In genomic region chr6:42380416-42381144, GRCm38 (mm10) we compare ENCODE assay signal across 9 mouse cellular contexts. TPM values are rescaled to one million over a fixed set of nuclear protein-coding genes. Genes with fewer than 3 reads are reported as not detected.
A peak's percentile ranks its signal among the peaks of the same experiment; 100 is the strongest.
DNase-seq lines count a peak whose midpoint lies in the region; ATAC-seq and TF ChIP-seq lines count a peak whose summit lies in the region.
"Had no signal": no experiment of that assay in that cellular context is flagged by ENCODE, and none has a peak within 500 bp of the region (broad histone marks: within the 10 kb centered on the region; RNA-seq: fewer than 3 reads in every experiment).

No protein-coding gene starts in this region.

- POLR2A ChIA-PET in Patski (lab: Charles Lee): no interaction called here

- peak; percentile 58; the same call in 1 of the 2 replicates for TF ChIP-seq CTCF in liver, adult 2 months (IDR thresholded peaks at IDR 0.05; ENCODE audit: low read depth, low read length)
- TF ChIP-seq CTCF in Patski (IDR thresholded peaks at IDR 0.05): peak; percentile 88
- peak; percentile 88 for TF ChIP-seq CTCF in hindbrain, postnatal 0 days (IDR thresholded peaks at IDR 0.05; ENCODE audit: low read depth)

- H3K9ac ChIP-seq in liver, adult 2 months (ENCODE audit: low read depth, low read length): no peak overlapping the region
- no peak overlapping the region for H3K9ac ChIP-seq in liver, embryonic 11.5 days (ENCODE audit: low read depth, low read length)
- H3K9ac ChIP-seq in embryonic facial prominence, embryonic 13.5 days: no peak overlapping the region
- no peak overlapping the region for H3K9ac ChIP-seq in hindbrain, postnatal 0 days (replicated peaks; ENCODE audit: low read length)
- 0 out of 2 replicates have a peak overlapping the region, but pooled peaks have one; percentile 7 for H3K9ac ChIP-seq in midbrain, embryonic 16.5 days (ENCODE audit: low read depth, low read length)

- no peak overlapping the region for H3K4me3 ChIP-seq in liver, adult 2 months (ENCODE audit: insufficient read depth, low read depth, low read length)
- no peak overlapping the region for H3K4me3 ChIP-seq in liver, embryonic 11.5 days (ENCODE audit: low read depth, low read length)
- no peak overlapping the region for H3K4me3 ChIP-seq in embryonic facial prominence, embryonic 13.5 days
- H3K4me3 ChIP-seq in hindbrain, postnatal 0 days (ENCODE audit: low read length): no peak overlapping the region
- H3K4me3 ChIP-seq in midbrain, embryonic 16.5 days (ENCODE audit: low read depth, low read length): no peak overlapping the region
- H3K4me3 ChIP-seq: myocyte had no signal

- ATAC-seq in liver, embryonic 11.5 days (replicated peaks; ENCODE audit: low FRiP score): no peak
- ATAC-seq in Patski: no peak
- no peak for ATAC-seq in embryonic facial prominence, embryonic 13.5 days (ENCODE audit: insufficient number of reproducible peaks, insufficient read depth, low FRiP score, low TSS enrichment, low read depth)
- no peak for ATAC-seq in hindbrain, postnatal 0 days
- peak; percentile 36; the same call in 1 of the 2 replicates for ATAC-seq in midbrain, embryonic 16.5 days

- no peaks in the 10 kb centered on the region for H3K9me3 ChIP-seq in liver, embryonic 11.5 days (ENCODE audit: control insufficient read depth, low read length)
- H3K9me3 ChIP-seq in embryonic facial prominence, embryonic 13.5 days: no peaks in the 10 kb centered on the region
- no peaks in the 10 kb centered on the region for H3K9me3 ChIP-seq in hindbrain, postnatal 0 days (ENCODE audit: low read length)
- H3K9me3 ChIP-seq in midbrain, embryonic 16.5 days (replicated peaks; ENCODE audit: control insufficient read depth, low read length, poor library complexity, severe bottlenecking): no peaks in the 10 kb centered on the region

- H3K4me2 ChIP-seq in liver, embryonic 11.5 days: no peak overlapping the region
- 0 out of 2 replicates have a peak overlapping the region, but pooled peaks have one; percentile 7 for H3K4me2 ChIP-seq in embryonic facial prominence, embryonic 13.5 days
- H3K4me2 ChIP-seq in hindbrain, postnatal 0 days (ENCODE audit: low read depth, low read length): no peak overlapping the region
- peak overlapping the region; percentile 19; the same call in 1 of the 2 replicates for H3K4me2 ChIP-seq in midbrain, embryonic 16.5 days (ENCODE audit: low read length)

- CTCF ChIA-PET in Patski (lab: Charles Lee): interaction anchor here (0.6 to 2.5 kb wide), 5 partner anchors 13 to 32 kb away, joined by 3 to 8 read pairs (median 5); no protein-coding TSS in a partner anchor

- H3K27ac ChIP-seq in liver, adult 2 months (replicated peaks; ENCODE audit: insufficient read depth, low read depth, low read length): no peak overlapping the region
- H3K27ac ChIP-seq in liver, embryonic 11.5 days (ENCODE audit: low read depth, low read length): no peak overlapping the region
- no peak overlapping the region for H3K27ac ChIP-seq in embryonic facial prominence, embryonic 13.5 days
- H3K27ac ChIP-seq in hindbrain, postnatal 0 days: no peak overlapping the region
- H3K27ac ChIP-seq in midbrain, embryonic 16.5 days (ENCODE audit: low read length): no peak overlapping the region

- peaks cover 5% of the 10 kb centered on the region for H3K4me1 ChIP-seq in liver, adult 2 months (ENCODE audit: control insufficient read depth, insufficient read depth, low read length)
- no peaks in the 10 kb centered on the region for H3K4me1 ChIP-seq in liver, embryonic 11.5 days (replicated peaks; ENCODE audit: control insufficient read depth, insufficient read depth, low read length)
- 0 out of 2 replicates have a peak, but pooled peaks cover 3% of the 10 kb centered on the region for H3K4me1 ChIP-seq in embryonic facial prominence, embryonic 13.5 days
- no peaks in the 10 kb centered on the region for H3K4me1 ChIP-seq in hindbrain, postnatal 0 days (ENCODE audit: insufficient read depth, low read length)
- no peaks in the 10 kb centered on the region; the same call in 1 of the 2 replicates for H3K4me1 ChIP-seq in midbrain, embryonic 16.5 days (ENCODE audit: control insufficient read depth, insufficient read depth, low read length)

- H3K36me3 ChIP-seq in liver, adult 2 months (ENCODE audit: control insufficient read depth, insufficient read depth, low read length): no peaks in the 10 kb centered on the region
- no peaks in the 10 kb centered on the region for H3K36me3 ChIP-seq in liver, embryonic 11.5 days (ENCODE audit: control insufficient read depth, insufficient read depth, low read length)
- no peaks in the 10 kb centered on the region for H3K36me3 ChIP-seq in embryonic facial prominence, embryonic 13.5 days
- no peaks in the 10 kb centered on the region for H3K36me3 ChIP-seq in hindbrain, postnatal 0 days (ENCODE audit: insufficient read depth, low read length)
- no peaks in the 10 kb centered on the region for H3K36me3 ChIP-seq in midbrain, embryonic 16.5 days (ENCODE audit: control insufficient read depth, insufficient read depth, low read length)

- WGBS in liver, adult 2 months: 43% methylated on average over 8 of the region's 8 CpGs
- WGBS in liver, embryonic 11.5 days: 22% methylated on average over 8 of the region's 8 CpGs
- 12% methylated on average over 8 of the region's 8 CpGs for WGBS in embryonic facial prominence, embryonic 13.5 days
- WGBS in hindbrain, postnatal 0 days: 4% methylated on average over 8 of the region's 8 CpGs
- 2% methylated on average over 8 of the region's 8 CpGs for WGBS in midbrain, embryonic 16.5 days

- no peaks in the 10 kb centered on the region for H3K27me3 ChIP-seq in liver, adult 2 months (ENCODE audit: control insufficient read depth, insufficient read depth, low read length)
- no peaks in the 10 kb centered on the region for H3K27me3 ChIP-seq in liver, embryonic 11.5 days (replicated peaks; ENCODE audit: control insufficient read depth, insufficient read depth, low read length)
- H3K27me3 ChIP-seq in Patski: no peaks in the 10 kb centered on the region
- no peaks in the 10 kb centered on the region for H3K27me3 ChIP-seq in embryonic facial prominence, embryonic 13.5 days
- no peaks in the 10 kb centered on the region for H3K27me3 ChIP-seq in hindbrain, postnatal 0 days (ENCODE audit: insufficient read depth, low read length)
- no peaks in the 10 kb centered on the region for H3K27me3 ChIP-seq in midbrain, embryonic 16.5 days (ENCODE audit: control insufficient read depth, insufficient read depth, low read depth, low read length)

- intact Hi-C loops in left cerebral cortex, postnatal 36 days (cut with DNase I): loop anchor here (10.0 kb wide), 1 partner anchor 204 kb away; no protein-coding TSS in a partner anchor

- no peak for TF ChIP-seq POLR2A in liver, adult 2 months (IDR thresholded peaks at IDR 0.05; ENCODE audit: extremely low read depth, insufficient read depth, low read length)

- in situ Hi-C loops in Patski (cut with MboI; ENCODE audit: low pct_unique_long_range_greater_than_20kb): loop anchor here (5.0 kb wide), 1 partner anchor 197 kb away; no protein-coding TSS in a partner anchor

- no peaks in the 10 kb centered on the region for H3K79me2 ChIP-seq in liver, adult 2 months (ENCODE audit: control insufficient read depth, insufficient read depth, low read length)

- DNase-seq in liver, adult 2 months (ENCODE audit: extremely low read depth, low read depth, low spot score): peak; percentile 41
- DNase-seq in liver, embryonic 11.5 days (ENCODE audit: low spot score): no peak
- no peak for DNase-seq in Patski (ENCODE audit: low read depth, low spot score)
- peak; percentile 74 for DNase-seq in hindbrain, postnatal 0 days (ENCODE audit: low spot score)
- DNase-seq in frontal cortex, postnatal 14 days (ENCODE audit: low spot score in 2 of 2): no peak
- no peak for DNase-seq in left cerebral cortex, postnatal 36 days (ENCODE audit: low spot score in 2 of 2)

RNA-seq across cellular contexts. Expression of gene Epha1, which starts 7.5 kb away (rescaled TPM):
- 27.6 and 30.9 TPM in 2 replicates for total RNA-seq in liver, adult 2 months (2014; rRNA removed)
- 27.1 and 28.1 TPM in 2 replicates for polyA plus RNA-seq in liver, adult 2 months (2012; rRNA removed)
- 1.1 and 1.4 TPM in 2 replicates for polyA plus RNA-seq in liver, embryonic 11.5 days (2014; fragmentation: Nextera tagmentation; extraction: Ambion mirVana)
- 0.27 TPM for polyA plus RNA-seq in Patski (2021)
- polyA plus RNA-seq in embryonic facial prominence, embryonic 13.5 days (2015; fragmentation: Nextera tagmentation; extraction: Ambion mirVana): 10.5 and 10.8 TPM in 2 replicates
- 0.37 and 0.40 TPM in 2 replicates for total RNA-seq in hindbrain, postnatal 0 days (2014; rRNA removed)
- polyA plus RNA-seq in hindbrain, postnatal 0 days (2015; fragmentation: Nextera tagmentation; extraction: Ambion mirVana): 0.64 and 0.66 TPM in 2 replicates
- polyA plus RNA-seq in midbrain, embryonic 16.5 days (2015; fragmentation: Nextera tagmentation; extraction: Ambion mirVana): 0.47 and 0.94 TPM in 2 replicates
- total RNA-seq in left cerebral cortex, postnatal 36 days (2021): under 1 TPM; 0.18 to 0.30 TPM

RNA-seq across cellular contexts. Expression of gene Tas2r143, which starts 19.5 kb away (rescaled TPM):
- 0.27 and 0.83 TPM in 2 replicates for total RNA-seq in liver, adult 2 months (2014; rRNA removed)
- 0.13 and 0.17 TPM in 2 replicates for polyA plus RNA-seq in liver, adult 2 months (2012; rRNA removed)
- not detected in 2 replicates for polyA plus RNA-seq in liver, embryonic 11.5 days (2014; fragmentation: Nextera tagmentation; extraction: Ambion mirVana)
- polyA plus RNA-seq in Patski (2021): not detected
- polyA plus RNA-seq in embryonic facial prominence, embryonic 13.5 days (2015; fragmentation: Nextera tagmentation; extraction: Ambion mirVana): not detected in 2 replicates
- not detected in 2 replicates for total RNA-seq in hindbrain, postnatal 0 days (2014; rRNA removed)
- polyA plus RNA-seq in hindbrain, postnatal 0 days (2015; fragmentation: Nextera tagmentation; extraction: Ambion mirVana): not detected in 2 replicates
- polyA plus RNA-seq in midbrain, embryonic 16.5 days (2015; fragmentation: Nextera tagmentation; extraction: Ambion mirVana): not detected in 2 replicates
- under 1 TPM in 1 of 2 experiments, not detected in 1; 0.48 TPM for total RNA-seq in left cerebral cortex, postnatal 36 days (2021)
- polyA plus RNA-seq: myocyte had no signal

RNA-seq across cellular contexts. Expression of gene Tas2r135, which starts 24.7 kb away (rescaled TPM):
- 0.27 and 0.28 TPM in 2 replicates for total RNA-seq in liver, adult 2 months (2014; rRNA removed)
- not detected in 2 replicates for polyA plus RNA-seq in liver, adult 2 months (2012; rRNA removed)
- polyA plus RNA-seq in liver, embryonic 11.5 days (2014; fragmentation: Nextera tagmentation; extraction: Ambion mirVana): not detected in 2 replicates
- polyA plus RNA-seq in Patski (2021): not detected
- polyA plus RNA-seq in embryonic facial prominence, embryonic 13.5 days (2015; fragmentation: Nextera tagmentation; extraction: Ambion mirVana): not detected in 2 replicates
- not detected in 2 replicates for total RNA-seq in hindbrain, postnatal 0 days (2014; rRNA removed)
- not detected in 2 replicates for polyA plus RNA-seq in hindbrain, postnatal 0 days (2015; fragmentation: Nextera tagmentation; extraction: Ambion mirVana)
- not detected in 2 replicates for polyA plus RNA-seq in midbrain, embryonic 16.5 days (2015; fragmentation: Nextera tagmentation; extraction: Ambion mirVana)
- not detected for total RNA-seq in left cerebral cortex, postnatal 36 days (2021)
- polyA plus RNA-seq: myocyte had no signal

RNA-seq across cellular contexts. Expression of gene Zyx, which starts 31.1 kb away (rescaled TPM):
- 6.4 and 9.5 TPM in 2 replicates for total RNA-seq in liver, adult 2 months (2014; rRNA removed)
- polyA plus RNA-seq in liver, adult 2 months (2012; rRNA removed): 43.1 and 49.8 TPM in 2 replicates
- 113 TPM in 2 replicates for polyA plus RNA-seq in liver, embryonic 11.5 days (2014; fragmentation: Nextera tagmentation; extraction: Ambion mirVana)
- polyA plus RNA-seq in Patski (2021): 336 TPM
- polyA plus RNA-seq in embryonic facial prominence, embryonic 13.5 days (2015; fragmentation: Nextera tagmentation; extraction: Ambion mirVana): 77.2 and 81.0 TPM in 2 replicates
- total RNA-seq in hindbrain, postnatal 0 days (2014; rRNA removed): 62.6 and 63.9 TPM in 2 replicates
- 54.1 and 63.2 TPM in 2 replicates for polyA plus RNA-seq in hindbrain, postnatal 0 days (2015; fragmentation: Nextera tagmentation; extraction: Ambion mirVana)
- 55.1 and 56.5 TPM in 2 replicates for polyA plus RNA-seq in midbrain, embryonic 16.5 days (2015; fragmentation: Nextera tagmentation; extraction: Ambion mirVana)
- total RNA-seq in left cerebral cortex, postnatal 36 days (2021): 10 to 100 TPM; 49.4 to 60.8 TPM

RNA-seq across cellular contexts. Expression of gene Tas2r126, which starts 53.8 kb away (rescaled TPM):
- 0.20 and 0.28 TPM in 2 replicates for total RNA-seq in liver, adult 2 months (2014; rRNA removed)
- polyA plus RNA-seq in liver, adult 2 months (2012; rRNA removed): not detected in 2 replicates
- not detected in 2 replicates for polyA plus RNA-seq in liver, embryonic 11.5 days (2014; fragmentation: Nextera tagmentation; extraction: Ambion mirVana)
- polyA plus RNA-seq in Patski (2021): not detected
- not detected in 2 replicates for polyA plus RNA-seq in embryonic facial prominence, embryonic 13.5 days (2015; fragmentation: Nextera tagmentation; extraction: Ambion mirVana)
- not detected in 2 replicates for total RNA-seq in hindbrain, postnatal 0 days (2014; rRNA removed)
- not detected in 2 replicates for polyA plus RNA-seq in hindbrain, postnatal 0 days (2015; fragmentation: Nextera tagmentation; extraction: Ambion mirVana)
- polyA plus RNA-seq in midbrain, embryonic 16.5 days (2015; fragmentation: Nextera tagmentation; extraction: Ambion mirVana): not detected in 2 replicates
- total RNA-seq in left cerebral cortex, postnatal 36 days (2021): not detected
- polyA plus RNA-seq: myocyte had no signal

Comparison
In these comparisons a context has a peak if more than half of its experiments do, and no peak if none do; other contexts are left out.
1. DNase-seq: peak in liver, adult 2 months (single experiment) and hindbrain, postnatal 0 days (single experiment); none in liver, embryonic 11.5 days (single experiment), Patski (single experiment), frontal cortex, postnatal 14 days (0 of 2) and left cerebral cortex, postnatal 36 days (0 of 2).
2. H3K4me2 ChIP-seq: peak in embryonic facial prominence, embryonic 13.5 days (single experiment) and midbrain, embryonic 16.5 days (single experiment); none in liver, embryonic 11.5 days (single experiment) and hindbrain, postnatal 0 days (single experiment).
3. Peak in every context shown above with its lines, with median percentiles within 50 percentile points of each other: CTCF ChIP-seq.